Mouse (Mus musculus): ENCODE measurements around the gene Gm13697.

DNA sequence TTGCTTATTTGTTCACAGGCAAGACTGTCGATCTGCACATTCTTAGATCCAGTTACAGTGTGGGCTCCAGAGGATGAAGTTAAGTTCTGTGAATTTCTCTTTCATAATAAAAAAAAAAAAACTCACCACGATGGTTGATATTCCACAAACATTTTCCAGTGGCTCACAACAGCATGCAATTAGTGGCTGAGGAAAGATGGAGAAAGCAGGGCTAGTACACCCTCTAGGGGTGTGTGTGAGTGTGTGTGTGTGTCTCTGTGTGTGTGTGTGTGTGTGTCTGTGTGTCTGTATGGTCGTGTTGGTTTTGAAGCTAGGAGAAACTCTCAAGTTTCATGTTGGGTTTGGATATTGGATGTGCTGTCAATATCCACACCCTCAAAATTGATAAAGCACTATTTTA lies 43.2 kb upstream of the Gm13697 start:
- TF ChIP-seq CTCF (IDR thresholded peaks at IDR 0.05; ENCODE audit: insufficient read depth, low read depth, low read length) (no peak), POLR2A (IDR thresholded peaks at IDR 0.05; ENCODE audit: insufficient read depth, low read depth, low read length) (no peak)
